Mouse (Mus musculus) heart, embryonic 15.5 days (tissue): ENCODE results near the gene H1f0. TPM values are rescaled to one million over a fixed set of nuclear protein-coding genes. Genes with fewer than 3 reads are reported as not detected.
"Not testable (repeated sequence)": the region's sequence is repeated elsewhere in the genome, so short reads cannot be mapped to it uniquely, and the experiment has no call there.

ENCODE experiments used
- ATAC-seq: fragments of 200-750 bp; cut with Nextera tagmentation; replicated peaks from 2 replicates; pipeline ENCODE4 v1.8.0; 2017; ENCODE audit warnings: low read depth, moderate TSS enrichment; ENCODE audit not compliant: insufficient number of reproducible peaks, insufficient read depth, low FRiP score
- H3K27ac ChIP-seq: fragments of 300-500 bp; sonication (generic); 2 replicates; pipeline ENCODE4 v1.5.1; 2015; ENCODE audit warnings: mild to moderate bottlenecking, inconsistent platforms
- H3K27me3 ChIP-seq: fragments of 300-500 bp; sonication (generic); 2 replicates; pipeline ENCODE4 v1.6.1; 2015; ENCODE audit warnings: inconsistent platforms
- H3K36me3 ChIP-seq: fragments of 300-500 bp; sonication (generic); 2 replicates; pipeline ENCODE4 v1.6.1; 2015; ENCODE audit warnings: mild to moderate bottlenecking, inconsistent platforms
- H3K4me1 ChIP-seq: fragments of 300-500 bp; sonication (generic); replicated peaks from 2 replicates; pipeline ENCODE4 v1.6.1; 2015; ENCODE audit warnings: inconsistent platforms
- H3K4me2 ChIP-seq: fragments of 300-500 bp; sonication (generic); 2 replicates; pipeline ENCODE4 v1.6.1; 2015; ENCODE audit warnings: inconsistent platforms, mild to moderate bottlenecking, moderate library complexity
- H3K4me3 ChIP-seq: fragments of 300-500 bp; sonication (generic); 2 replicates; pipeline ENCODE4 v1.5.1; 2015; ENCODE audit warnings: mild to moderate bottlenecking, inconsistent platforms
- H3K9ac ChIP-seq: fragments of 300-500 bp; sonication (generic); 2 replicates; pipeline ENCODE4 v1.6.1; 2015; ENCODE audit warnings: mild to moderate bottlenecking, inconsistent platforms
- H3K9me3 ChIP-seq: fragments of 300-500 bp; sonication (generic); replicated peaks from 2 replicates; pipeline ENCODE4 v1.6.1; 2016; ENCODE audit warnings: inconsistent platforms
- WGBS: fragments of 180-500 bp; shearing (Covaris S2); methylation state at CpG from one replicate; pipeline ENCODE4 v1.1.7; 2015; ENCODE audit warnings: mixed read lengths; 5-methylcytosine and 5-hydroxymethylcytosine counted together
- polyA plus RNA-seq: library from polyadenylated mRNA; unstranded; fragments of >200 nt; fragmentation: Nextera tagmentation; extraction: Ambion mirVana; gene quantifications from 2 replicates; pipeline ENCODE4 v1.2.1, GENCODE M21; 2015

Gene H1f0
- polyA plus RNA-seq, 1 experiment from 2014 or later = 289 TPM

GRCm38 (mm10) chr15:79026511-79027290, 1.5 kb upstream of the H1f0 start:
- Histone ChIP-seq H3K27me3 (no peaks in the 10 kb centered on the region), H3K4me1 (peaks cover 31% of the 10 kb centered on the region), H3K4me2 (peak overlapping the region; percentile 98), H3K4me3 (peak overlapping the region; percentile 77), H3K9me3 (no peaks in the 10 kb centered on the region), H3K9ac (no peak overlapping the region), H3K36me3 (no peaks in the 10 kb centered on the region), H3K27ac (no peak overlapping the region)
- ATAC-seq = no peak
- WGBS = 55% methylated on average over 14 of the region's 14 CpGs

- Histone ChIP-seq H3K4me3 (peak overlapping the region; percentile 77), H3K36me3 (no peaks in the 10 kb centered on the region), H3K4me2 (peak overlapping the region; percentile 98), H3K27ac (peak overlapping the region; percentile 96), H3K9ac (peak overlapping the region; percentile 98), H3K4me1 (peaks cover 31% of the 10 kb centered on the region), H3K27me3 (no peaks in the 10 kb centered on the region), H3K9me3 (no peaks in the 10 kb centered on the region)
- 5% methylated on average over 46 of the region's 46 CpGs for WGBS
- no peak for ATAC-seq
These were observed 702 bp upstream of the H1f0 start for GRCm38 (mm10) chr15:79027291-79028205.

GRCm38 (mm10) chr15:79028823-79029484, 704 bp downstream of the H1f0 start:
- peak overlapping the region; percentile 98 for H3K4me2 ChIP-seq
- H3K36me3 ChIP-seq = no peaks in the 10 kb centered on the region
- H3K27me3 ChIP-seq = no peaks in the 10 kb centered on the region
- H3K9me3 ChIP-seq = no peaks in the 10 kb centered on the region
- peaks cover 31% of the 10 kb centered on the region for H3K4me1 ChIP-seq
- H3K4me3 ChIP-seq = peak overlapping the region; percentile 77
- 20% methylated on average over 16 of the region's 16 CpGs for WGBS
- H3K27ac ChIP-seq = peak overlapping the region; percentile 96
- ATAC-seq = no peak
- peak overlapping the region; percentile 98 for H3K9ac ChIP-seq

GRCm38 (mm10) chr15:79029519-79030241, 1.4 kb downstream of the H1f0 start:
- WGBS = 9% methylated on average over 11 of the region's 11 CpGs
- Histone ChIP-seq H3K9ac (peak overlapping the region; percentile 98), H3K27me3 (no peaks in the 10 kb centered on the region), H3K36me3 (no peaks in the 10 kb centered on the region), H3K4me3 (peak overlapping the region; percentile 77), H3K27ac (peak overlapping the region; percentile 96), H3K4me1 (peaks cover 31% of the 10 kb centered on the region), H3K4me2 (peak overlapping the region; percentile 98), H3K9me3 (no peaks in the 10 kb centered on the region)
- no peak for ATAC-seq

- ATAC-seq = peak; percentile 82
- Histone ChIP-seq H3K4me1 (peaks cover 25% of the 10 kb centered on the region), H3K4me3 (peak overlapping the region; percentile 77), H3K27me3 (no peaks in the 10 kb centered on the region), H3K27ac (peak overlapping the region; percentile 96), H3K4me2 (peak overlapping the region; percentile 98), H3K9me3 (no peaks in the 10 kb centered on the region), H3K9ac (peak overlapping the region; percentile 98), H3K36me3 (no peaks in the 10 kb centered on the region)
- WGBS = 2% methylated on average over 52 of the region's 52 CpGs
These were observed 2.5 kb downstream of the H1f0 start for GRCm38 (mm10) chr15:79030551-79031435.

GRCm38 (mm10) chr15:79031908-79032307, 3.7 kb downstream of the H1f0 start:
- not testable (repeated sequence) for H3K4me2 ChIP-seq, H3K27ac ChIP-seq, H3K36me3 ChIP-seq, H3K27me3 ChIP-seq, H3K9ac ChIP-seq, H3K9me3 ChIP-seq, H3K4me3 ChIP-seq, ATAC-seq
- peaks cover 20% of the 10 kb centered on the region for H3K4me1 ChIP-seq
- 86% methylated on average over 5 of the region's 5 CpGs for WGBS

GRCm38 (mm10) chr15:79037913-79038328, 9.7 kb downstream of the H1f0 start:
- Histone ChIP-seq H3K9ac (0 out of 2 replicates have a peak overlapping the region, but pooled peaks have one; percentile 1), H3K4me3 (no peak overlapping the region)
- 7% methylated on average over 14 of the region's 14 CpGs for WGBS

GRCm38 (mm10) chr15:79038331-79038730, 10.1 kb downstream of the H1f0 start:
- ATAC-seq = no peak
- H3K4me1 ChIP-seq = peaks cover 32% of the 10 kb centered on the region
- no peak overlapping the region for H3K4me3 ChIP-seq
- H3K27ac ChIP-seq = no peak overlapping the region
- no peaks in the 10 kb centered on the region for H3K9me3 ChIP-seq
- H3K27me3 ChIP-seq = peaks cover 41% of the 10 kb centered on the region
- H3K9ac ChIP-seq = 0 out of 2 replicates have a peak overlapping the region, but pooled peaks have one; percentile 1
- 73% methylated on average over 10 of the region's 10 CpGs for WGBS
- no peak overlapping the region for H3K4me2 ChIP-seq
- H3K36me3 ChIP-seq = no peaks in the 10 kb centered on the region

More at GRCm38 (mm10) chr15:79037913-79038328, 9.7 kb downstream of the H1f0 start:
- Histone ChIP-seq H3K27ac (no peak overlapping the region), H3K4me1 (peaks cover 28% of the 10 kb centered on the region), H3K4me2 (peak overlapping the region; percentile 45), H3K36me3 (no peaks in the 10 kb centered on the region), H3K27me3 (peaks cover 36% of the 10 kb centered on the region), H3K9me3 (no peaks in the 10 kb centered on the region)
- ATAC-seq = no peak; the same call in 1 of the 2 replicates

GRCm38 (mm10) chr15:79038853-79039252, 10.6 kb downstream of the H1f0 start:
- Histone ChIP-seq H3K9me3 (no peaks in the 10 kb centered on the region), H3K27me3 (peaks cover 46% of the 10 kb centered on the region), H3K27ac (no peak overlapping the region), H3K4me1 (peaks cover 32% of the 10 kb centered on the region), H3K4me3 (no peak overlapping the region), H3K36me3 (no peaks in the 10 kb centered on the region), H3K9ac (no peak overlapping the region), H3K4me2 (no peak overlapping the region)
- 0 out of 2 replicates have a peak, but pooled peaks have one; percentile 25 for ATAC-seq
- WGBS = 17% methylated on average over 7 of the region's 7 CpGs
